Mouse (Mus musculus): Measurements from ENCODE around the gene Gm21985.

DNA sequence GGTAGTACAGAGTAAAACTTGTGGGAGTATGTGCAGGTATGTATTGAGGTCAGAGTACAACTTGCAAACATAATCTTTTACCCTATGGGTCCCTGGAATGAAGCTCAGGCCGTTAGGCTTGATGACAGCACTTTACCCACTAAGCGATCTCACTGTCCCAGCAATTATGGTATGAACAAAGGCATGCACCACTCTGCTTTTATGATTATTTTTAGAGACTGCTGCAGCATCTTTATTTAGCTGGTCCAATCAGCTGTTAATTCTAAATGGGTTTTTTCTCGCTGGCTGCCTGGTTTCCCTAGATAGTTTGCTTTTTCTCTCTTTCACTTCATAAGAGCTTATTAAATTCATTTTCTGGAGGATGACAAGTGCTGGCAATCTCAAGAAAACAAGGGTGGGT lies 30.1 kb downstream of the Gm21985 start:
- TF ChIP-seq CTCF (IDR thresholded peaks at IDR 0.05; ENCODE audit: borderline replicate concordance, extremely low read depth, insufficient read depth, insufficient read length) (no peak), POLR2A (IDR thresholded peaks at IDR 0.05; ENCODE audit: borderline replicate concordance, extremely low read depth, insufficient read depth, insufficient read length, poor library complexity, severe bottlenecking) (no peak)

Measured in brain, embryonic 14.5 days (tissue).